Mouse (Mus musculus) activated CD4-positive, CD25-positive, alpha-beta regulatory T cell, adult 9 weeks (primary cell): ENCODE results near the gene Asb7. TPM values are rescaled to one million over a fixed set of nuclear protein-coding genes. Genes with fewer than 3 reads are reported as not detected.

Source experiments
- polyA plus RNA-seq: library from polyadenylated mRNA; unstranded; fragments of 100-300 nt; shearing (Covaris generic); gene quantifications from one replicate; pipeline ENCODE4 v1.2.1, GENCODE M21; 2017

Asb7 gene
- polyA plus RNA-seq: 6.8 TPM

DNA sequence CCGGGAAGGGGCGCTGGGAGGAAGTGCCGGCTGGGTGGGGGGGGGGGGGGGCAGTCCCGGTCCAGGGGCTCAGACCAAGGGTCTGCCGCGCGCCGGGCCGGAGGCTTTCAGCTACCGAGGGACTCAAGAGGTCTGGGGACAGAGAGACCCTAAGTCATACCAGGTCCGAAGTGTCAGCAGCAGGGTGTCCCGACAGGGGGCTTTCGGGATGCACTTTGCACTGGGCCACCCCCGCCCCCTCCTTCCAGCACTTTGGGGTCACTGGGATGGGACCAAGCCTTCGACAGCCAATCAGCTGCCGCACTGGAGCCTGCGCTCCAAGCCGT, at the start of gene Asb7:
TSS of gene Asb7 (minus strand) at position 303 of the 326 bp plus-strand sequence.

DNA sequence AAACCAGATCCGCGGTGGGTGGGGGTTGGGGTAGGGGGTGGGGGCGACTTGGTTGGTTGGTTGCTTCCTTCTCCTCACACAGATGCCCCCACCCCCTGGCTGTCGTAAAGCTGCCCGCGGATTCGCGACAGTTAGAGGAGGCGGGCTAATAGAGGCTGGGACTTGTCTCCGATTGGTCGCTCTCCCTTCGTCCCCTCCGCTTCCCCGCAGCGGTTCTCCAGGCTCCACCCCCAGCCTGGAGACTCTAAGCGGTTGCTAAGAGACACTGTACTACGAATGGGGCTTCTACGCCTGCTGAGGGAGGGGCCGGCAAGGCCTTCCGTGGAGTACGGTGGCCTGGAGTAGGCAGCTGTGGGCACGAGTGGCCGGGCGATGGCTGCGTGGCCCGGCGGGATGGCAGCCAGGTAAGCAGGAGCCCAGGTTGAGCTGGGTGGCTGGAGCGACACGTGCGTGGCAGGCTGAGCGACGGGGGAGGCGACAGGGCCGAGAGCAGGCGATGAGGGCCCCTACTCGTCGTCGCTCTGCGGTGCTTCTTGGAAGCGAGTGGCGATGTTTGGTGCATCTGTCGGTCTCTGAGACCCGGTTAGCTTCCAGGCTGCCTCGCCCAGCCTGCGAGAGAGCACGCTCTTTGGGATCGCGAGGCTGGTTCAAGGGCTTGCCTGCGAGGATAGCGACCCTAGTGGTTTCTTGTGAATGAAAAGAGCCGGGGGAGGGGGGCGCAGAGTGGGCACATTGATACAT, 394 bp upstream of the Asb7 start, which contains the start of gene Lins1:
TSS of gene Lins1 (plus strand) at position 270 of the 741 bp plus-strand sequence.

Other genes starting within 250 kb of the Asb7 start
- 17.5 TPM for gene Lins1, start 293 bp upstream of the Asb7 start, polyA plus RNA-seq
- not detected for gene Cers3, start 53.9 kb upstream of the Asb7 start, polyA plus RNA-seq
- gene Adamts17, start 150.1 kb upstream of the Asb7 start, polyA plus RNA-seq: 0.76 TPM